Mouse (Mus musculus) cortical plate, adult 2 months (tissue): ENCODE results near the gene Hoxa7. TPM values are rescaled to one million over a fixed set of nuclear protein-coding genes. Genes with fewer than 3 reads are reported as not detected.

ENCODE experiments used
- H3K27ac ChIP-seq: fragments of 200-500 bp; 2 replicates; pipeline ENCODE4 v1.5.1; 2012; ENCODE audit warnings: low read length, control low read depth, inconsistent platforms; ENCODE audit not compliant: insufficient read depth
- H3K4me1 ChIP-seq: fragments of 200-500 bp; 2 replicates; pipeline ENCODE4 v1.6.1; 2011; ENCODE audit warnings: low read length; ENCODE audit not compliant: control insufficient read depth, insufficient read depth
- H3K4me3 ChIP-seq: fragments of 200-500 bp; 2 replicates; pipeline ENCODE4 v1.5.1; 2011; ENCODE audit warnings: mild to moderate bottlenecking, low read length, control low read depth; ENCODE audit not compliant: insufficient read depth
- CTCF ChIP-seq: fragments of 200-500 bp; IDR thresholded peaks from 2 replicates; pipeline ENCODE4 v1.5.1; 2011; ENCODE audit warnings: mild to moderate bottlenecking, control low read depth, low read length; ENCODE audit not compliant: insufficient read depth; ENCODE audit errors: extremely low read depth
- POLR2A ChIP-seq: fragments of 200-500 bp; IDR thresholded peaks from 2 replicates; pipeline ENCODE4 v1.6.1; 2011; ENCODE audit warnings: mild to moderate bottlenecking, low read length, control low read depth; ENCODE audit not compliant: insufficient read depth; ENCODE audit errors: extremely low read depth
- polyA plus RNA-seq: library from polyadenylated mRNA; depleted of rRNA; stranded (reverse); fragments of >200 nt; gene quantifications from 2 replicates; pipeline ENCODE4 v1.2.3, GENCODE M21; 2012; rRNA removed

Gene Hoxa7
- 0.04 TPM in 1 of 2 replicates, not detected in the other for polyA plus RNA-seq

GRCm38 (mm10) chr6:52221337-52221992, at the start of gene Hoxa7:
Gene Hoxa7 (minus strand): TSS chr6:52221854.
- Histone ChIP-seq H3K27ac (no peak within 1 kb of the TSS), H3K4me3 (peak within 1 kb of the TSS; percentile 39), H3K4me1 (no peaks in the 10 kb centered on the region)
- no peak for TF ChIP-seq POLR2A
- peak; percentile 77 for TF ChIP-seq CTCF

GRCm38 (mm10) chr6:52270494-52271480, 49.1 kb upstream of the Hoxa7 start:
- Histone ChIP-seq H3K4me3 (no peak overlapping the region), H3K27ac (no peak overlapping the region), H3K4me1 (no peaks in the 10 kb centered on the region)
- peak; percentile 73 for TF ChIP-seq CTCF
- TF ChIP-seq POLR2A, result no peak

GRCm38 (mm10) chr6:52268756-52269155, 47.1 kb upstream of the Hoxa7 start:
- no peak for TF ChIP-seq POLR2A
- no peak for TF ChIP-seq CTCF
- H3K27ac ChIP-seq, result no peak overlapping the region
- no peak overlapping the region for H3K4me3 ChIP-seq
- no peaks in the 10 kb centered on the region for H3K4me1 ChIP-seq

GRCm38 (mm10) chr6:52268341-52268740, 46.7 kb upstream of the Hoxa7 start:
- H3K4me1 ChIP-seq, result no peaks in the 10 kb centered on the region
- TF ChIP-seq CTCF (no peak), POLR2A (no peak)
- no peak overlapping the region for H3K4me3 ChIP-seq
- no peak overlapping the region for H3K27ac ChIP-seq

- Histone ChIP-seq H3K4me1 (no peaks in the 10 kb centered on the region), H3K4me3 (no peak overlapping the region)
- TF ChIP-seq CTCF (no peak), POLR2A (no peak)
Observed at GRCm38 (mm10) chr6:52267691-52268090, 46.0 kb upstream of the Hoxa7 start.

GRCm38 (mm10) chr6:52267221-52267620, 45.6 kb upstream of the Hoxa7 start:
- H3K27ac ChIP-seq, result no peak overlapping the region
- H3K4me3 ChIP-seq, result no peak overlapping the region
- TF ChIP-seq POLR2A (no peak), CTCF (no peak)
- H3K4me1 ChIP-seq, result no peaks in the 10 kb centered on the region

More at GRCm38 (mm10) chr6:52267691-52268090, 46.0 kb upstream of the Hoxa7 start:
- H3K27ac ChIP-seq, result no peak overlapping the region

GRCm38 (mm10) chr6:52266666-52266985, 45.0 kb upstream of the Hoxa7 start:
- Histone ChIP-seq H3K4me3 (no peak overlapping the region), H3K4me1 (no peaks in the 10 kb centered on the region), H3K27ac (no peak overlapping the region)
- TF ChIP-seq POLR2A (no peak), CTCF (no peak)

GRCm38 (mm10) chr6:52265913-52266665, 44.4 kb upstream of the Hoxa7 start:
- Histone ChIP-seq H3K4me3 (no peak overlapping the region), H3K4me1 (no peaks in the 10 kb centered on the region), H3K27ac (no peak overlapping the region)
- TF ChIP-seq POLR2A, result no peak
- no peak for TF ChIP-seq CTCF

GRCm38 (mm10) chr6:52265306-52265912, 43.8 kb upstream of the Hoxa7 start:
- H3K4me1 ChIP-seq, result no peaks in the 10 kb centered on the region
- no peak overlapping the region for H3K4me3 ChIP-seq
- TF ChIP-seq POLR2A (no peak), CTCF (no peak)
- no peak overlapping the region for H3K27ac ChIP-seq
